Mouse (Mus musculus) myocyte (in vitro differentiated cells): ENCODE measurements around the gene Klf3. TPM values are rescaled to one million over a fixed set of nuclear protein-coding genes. Genes with fewer than 3 reads are reported as not detected.
A peak's percentile ranks its signal among the peaks of the same experiment; 100 is the strongest.

Experiments
- H3K27me3 ChIP-seq: one replicate; pipeline ENCODE4 v1.6.1; 2011; ENCODE audit not compliant: control insufficient read depth, insufficient read depth, insufficient read length
- H3K36me3 ChIP-seq: one replicate; pipeline ENCODE4 v1.6.1; 2011; ENCODE audit not compliant: control insufficient read depth, insufficient read depth
- H3K4me2 ChIP-seq: one replicate; pipeline ENCODE4 v1.6.1; 2011; ENCODE audit warnings: low read depth, control low read depth
- H3K4me3 ChIP-seq: one replicate; pipeline ENCODE4 v1.5.1; 2011; ENCODE audit warnings: mild to moderate bottlenecking, control low read depth, moderate library complexity
- H3K79me2 ChIP-seq: one replicate; pipeline ENCODE4 v1.6.1; 2011; ENCODE audit not compliant: control insufficient read depth, insufficient read depth
- H3ac ChIP-seq: one replicate; pipeline ENCODE4 v1.6.1; 2011; ENCODE audit not compliant: control insufficient read depth, insufficient read length
- CEBPB ChIP-seq: IDR thresholded peaks from 2 replicates; pipeline ENCODE4 v1.6.1; 2011; ENCODE audit warnings: mild to moderate bottlenecking, moderate library complexity; ENCODE audit not compliant: poor library complexity, insufficient read depth, severe bottlenecking
- MAX ChIP-seq: IDR thresholded peaks from one replicate; pipeline ENCODE4 v1.6.1; 2011; ENCODE audit warnings: low read depth, mild to moderate bottlenecking, control low read depth
- MYOD1 ChIP-seq, 3 experiments: IDR thresholded peaks; one replicate each; pipeline ENCODE4 v1.6.1; 2011; ENCODE audit warnings: control low read depth in 2 of 3, low read depth in 2 of 3, mild to moderate bottlenecking in 2 of 3, moderate library complexity in 1 of 3; ENCODE audit not compliant: insufficient read length in 2 of 3, control insufficient read depth in 1 of 3
- MYOG ChIP-seq, 3 experiments: IDR thresholded peaks; one replicate each; pipeline ENCODE4 v1.6.1; 2011; ENCODE audit warnings: control low read depth in 2 of 3, low read depth in 2 of 3, mild to moderate bottlenecking in 2 of 3; ENCODE audit not compliant: insufficient read length in 2 of 3, control insufficient read depth in 1 of 3, insufficient read depth in 1 of 3
- POLR2A ChIP-seq: IDR thresholded peaks from one replicate; pipeline ENCODE4 v1.6.1; 2011; ENCODE audit warnings: low read depth, mild to moderate bottlenecking, control low read depth, moderate library complexity; ENCODE audit not compliant: insufficient read length
- POLR2AphosphoS2 ChIP-seq: IDR thresholded peaks from one replicate; pipeline ENCODE4 v1.6.1; 2011; ENCODE audit warnings: low read depth, control low read depth; ENCODE audit not compliant: insufficient read length
- REST ChIP-seq: IDR thresholded peaks from one replicate; pipeline ENCODE4 v1.6.1; 2011; ENCODE audit warnings: mild to moderate bottlenecking, control low read depth, moderate library complexity; ENCODE audit not compliant: insufficient read depth, insufficient read length
- SRF ChIP-seq: IDR thresholded peaks from one replicate; pipeline ENCODE4 v1.6.1; 2011; ENCODE audit warnings: low read depth; ENCODE audit not compliant: control insufficient read depth, insufficient read length
- TCF12 ChIP-seq: IDR thresholded peaks from one replicate; pipeline ENCODE4 v1.6.1; 2011; ENCODE audit warnings: mild to moderate bottlenecking, control low read depth; ENCODE audit not compliant: poor library complexity, insufficient read depth, severe bottlenecking
- TCF3 ChIP-seq: IDR thresholded peaks from one replicate; pipeline ENCODE4 v1.6.1; 2011; ENCODE audit warnings: low read depth, control low read depth; ENCODE audit not compliant: insufficient read length
- USF1 ChIP-seq: IDR thresholded peaks from one replicate; pipeline ENCODE4 v1.6.1; 2011; ENCODE audit warnings: low read depth, mild to moderate bottlenecking, control low read depth, moderate library complexity
- polyA plus RNA-seq: library from polyadenylated mRNA; unstranded; fragments of >200 nt; fragmentation: generic; extraction: Trizol; gene quantifications from one replicate; pipeline ENCODE4 v1.2.1, GENCODE M21; 2012; ENCODE audit warnings: missing spikeins

Gene Klf3
- polyA plus RNA-seq, 1 experiment: 27.4 TPM

DNA sequence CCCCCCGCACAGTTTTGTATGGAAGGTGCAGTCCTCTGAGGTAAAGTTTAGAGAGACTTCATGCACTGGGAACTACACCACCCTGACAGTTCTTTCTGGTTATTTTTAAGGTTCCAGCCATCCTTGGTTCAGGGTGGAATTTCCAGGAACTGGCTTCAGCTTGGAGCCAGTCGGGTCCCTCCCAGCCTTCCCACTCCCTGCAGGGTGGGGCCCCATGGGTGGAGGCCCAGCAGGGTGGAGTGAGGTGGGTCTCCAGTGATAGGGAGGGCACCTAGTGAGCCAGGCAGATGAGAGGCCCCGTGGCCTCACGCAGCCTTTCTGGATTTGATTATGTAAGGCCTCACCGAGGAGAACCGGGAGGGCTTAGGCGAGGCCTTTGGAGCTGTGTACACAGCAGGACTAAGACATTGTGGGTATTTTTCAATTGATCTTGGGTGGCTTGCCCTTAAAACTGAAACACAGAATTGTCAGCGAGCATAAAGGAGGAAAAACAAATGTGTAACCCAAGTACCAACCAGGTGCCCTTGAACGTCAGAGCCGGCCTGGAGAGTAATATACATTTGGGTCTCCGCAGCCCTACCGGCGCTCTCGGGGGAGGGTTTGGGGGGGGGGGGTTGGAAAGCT lies 8.4 kb downstream of the Klf3 start:
- Histone ChIP-seq H3K27me3 (no peaks in the 10 kb centered on the region), H3K4me2 (peak overlapping the region; percentile 95), H3K4me3 (peak overlapping the region; percentile 32), H3K79me2 (peaks cover 89% of the 10 kb centered on the region), H3K36me3 (peaks cover 11% of the 10 kb centered on the region), H3ac (no peak overlapping the region)
- no peak for TF ChIP-seq SRF
- peak; percentile 68 for TF ChIP-seq POLR2AphosphoS2
- peak; percentile 30 for TF ChIP-seq POLR2A

DNA sequence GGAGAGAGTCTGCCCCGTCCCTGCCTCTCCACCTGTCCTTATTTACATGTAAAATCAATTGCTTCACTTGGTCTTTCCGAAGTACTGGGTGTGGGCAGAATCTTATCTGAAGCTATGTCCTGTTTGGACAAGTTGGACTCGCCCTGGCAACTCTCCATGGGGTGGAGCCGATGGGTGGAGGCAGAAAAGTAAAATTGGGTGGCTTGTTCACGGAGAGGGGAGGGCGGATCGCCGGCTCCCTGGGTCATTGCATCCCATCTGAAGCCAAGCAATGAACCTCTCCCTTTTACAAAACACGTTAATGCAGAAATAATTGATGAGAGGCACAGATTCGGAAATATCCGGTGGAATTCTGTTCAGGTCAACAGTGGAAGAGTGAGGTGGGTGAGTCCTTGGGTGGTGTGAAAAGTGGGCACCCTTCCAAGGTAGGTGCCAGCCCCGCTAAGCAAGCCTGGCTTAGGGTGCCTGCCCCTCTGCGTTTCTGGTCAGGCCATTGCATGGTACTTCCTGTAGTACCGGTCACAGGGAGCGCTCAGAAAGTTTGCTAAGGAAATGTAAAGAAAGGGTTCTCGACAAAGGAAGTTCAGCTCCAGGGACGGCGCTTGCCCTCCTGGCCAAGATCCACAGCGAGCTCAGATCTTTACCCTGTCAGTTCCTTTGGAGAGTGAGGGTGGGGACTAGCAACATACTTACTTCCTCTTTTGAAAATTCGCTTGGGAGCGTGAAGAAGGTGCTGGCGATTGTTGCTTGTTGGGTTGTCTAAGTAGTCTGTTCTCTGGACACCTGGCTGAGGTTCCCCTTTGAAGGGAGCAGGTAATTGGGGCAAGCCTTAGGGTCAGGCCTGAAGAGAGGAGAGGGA lies 9.2 kb downstream of the Klf3 start:
- Histone ChIP-seq H3K4me2 (peak overlapping the region; percentile 95), H3K79me2 (peaks cover 89% of the 10 kb centered on the region), H3K4me3 (peak overlapping the region; percentile 32), H3K27me3 (no peaks in the 10 kb centered on the region), H3K36me3 (peaks cover 15% of the 10 kb centered on the region), H3ac (no peak overlapping the region)
- TF ChIP-seq CEBPB (0 out of 2 replicates have a peak, but pooled peaks have one; percentile 31), POLR2AphosphoS2 (peak; percentile 50), MYOG (IDR thresholded peaks at IDR 0.05; ENCODE audit: control insufficient read depth in 1 of 3, insufficient read depth in 1 of 3, insufficient read length in 2 of 3, low read depth in 2 of 3) (no peak), POLR2A (no peak), MAX (no peak)

- Histone ChIP-seq H3K36me3 (peaks cover 15% of the 10 kb centered on the region), H3ac (no peak overlapping the region), H3K79me2 (peaks cover 88% of the 10 kb centered on the region), H3K27me3 (no peaks in the 10 kb centered on the region), H3K4me2 (peak overlapping the region; percentile 95), H3K4me3 (peak overlapping the region; percentile 32)
- TF ChIP-seq POLR2AphosphoS2 (peak; percentile 62), TCF3 (no peak), POLR2A (peak; percentile 33)
These were observed 9.8 kb downstream of the Klf3 start for GRCm38 (mm10) chr5:64812983-64813304.

DNA sequence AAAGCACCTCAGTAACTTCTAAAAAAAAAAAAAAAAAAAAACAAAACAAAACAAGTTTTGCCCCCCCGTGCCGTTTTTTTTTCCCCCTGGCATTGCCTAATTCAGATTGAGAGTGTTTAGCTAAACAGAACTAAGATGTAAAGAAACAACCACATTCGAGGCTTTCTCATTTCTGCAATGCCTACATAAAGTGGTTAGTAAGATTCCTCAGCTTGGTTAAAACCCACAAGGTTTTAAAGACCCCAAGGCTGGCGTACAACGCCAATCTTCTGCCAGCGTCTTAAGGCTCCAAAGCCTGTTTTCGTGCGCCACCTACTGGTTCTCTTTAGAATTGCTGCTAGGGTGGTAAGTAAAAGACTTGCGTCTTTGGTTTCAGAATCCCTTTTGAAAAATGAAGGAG lies 10.2 kb downstream of the Klf3 start:
- Histone ChIP-seq H3K36me3 (peaks cover 16% of the 10 kb centered on the region), H3ac (no peak overlapping the region), H3K27me3 (no peaks in the 10 kb centered on the region), H3K4me3 (peak overlapping the region; percentile 32), H3K79me2 (peaks cover 87% of the 10 kb centered on the region), H3K4me2 (peak overlapping the region; percentile 95)
- no peak for TF ChIP-seq SRF
- TF ChIP-seq POLR2AphosphoS2: no peak
- no peak for TF ChIP-seq POLR2A
- TF ChIP-seq USF1: no peak
- no peak for TF ChIP-seq CEBPB
- TF ChIP-seq MAX: no peak
- TF ChIP-seq TCF3: no peak
- no peak for TF ChIP-seq TCF12
- no peak for TF ChIP-seq MYOD1 (IDR thresholded peaks at IDR 0.05; ENCODE audit: control insufficient read depth in 1 of 3, insufficient read length in 2 of 3, low read depth in 2 of 3)
- no peak for TF ChIP-seq REST

DNA sequence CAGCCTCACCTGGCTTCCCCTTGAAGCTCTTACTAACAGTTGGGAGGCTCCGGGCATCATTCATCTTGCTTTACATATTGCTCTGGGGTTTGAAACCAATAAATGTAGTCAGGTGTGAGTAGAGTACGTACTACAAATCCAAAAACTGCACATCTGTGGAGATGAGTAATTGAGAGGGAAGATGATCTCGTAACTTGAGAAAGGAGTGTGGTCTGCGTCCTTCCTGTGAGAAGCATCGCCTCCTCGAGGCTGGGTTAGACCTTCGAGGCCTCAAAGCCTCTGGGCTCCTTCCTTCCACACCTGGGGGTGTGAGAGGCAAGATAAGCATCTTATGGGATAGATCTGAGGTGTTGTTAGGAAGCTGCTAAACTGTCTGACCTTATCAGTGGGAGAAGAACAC lies 11.2 kb downstream of the Klf3 start:
- TF ChIP-seq TCF12: no peak
- TF ChIP-seq TCF3: no peak
- no peak for TF ChIP-seq SRF
- no peak for TF ChIP-seq POLR2AphosphoS2
- no peak for TF ChIP-seq MYOG (IDR thresholded peaks at IDR 0.05; ENCODE audit: control insufficient read depth in 1 of 3, insufficient read depth in 1 of 3, insufficient read length in 2 of 3, low read depth in 2 of 3)
- TF ChIP-seq CEBPB: no peak
- no peak for TF ChIP-seq MAX
- TF ChIP-seq USF1: no peak
- no peak for TF ChIP-seq REST
- Histone ChIP-seq H3K4me2 (peak overlapping the region; percentile 95), H3K36me3 (peaks cover 21% of the 10 kb centered on the region), H3K79me2 (peaks cover 87% of the 10 kb centered on the region), H3K4me3 (no peak overlapping the region), H3ac (no peak overlapping the region), H3K27me3 (no peaks in the 10 kb centered on the region)
